Mouse (Mus musculus) kidney, adult 11 months (tissue): ENCODE results near the gene Pmvk.

Experiments
- DNase-seq: peaks from one replicate; pipeline ENCODE4 v3.0.0; 2022

Gene Pmvk

GRCm38 (mm10) chr3:89430171-89431159 is 23.9 kb upstream of the Pmvk start, which contains the start of gene Pygo2:
TSS of gene Pygo2 (plus strand) at chr3:89430214.
- DNase-seq, result peak; percentile 97

- DNase-seq, result no peak
Observed at GRCm38 (mm10) chr3:89432606-89433005, 21.7 kb upstream of the Pmvk start.

GRCm38 (mm10) chr3:89434532-89434931 is 19.8 kb upstream of the Pmvk start:
- DNase-seq, result no peak

- DNase-seq, result no peak
Observed at GRCm38 (mm10) chr3:89435041-89435440, 19.3 kb upstream of the Pmvk start.

- peak; percentile 74 for DNase-seq
Observed at GRCm38 (mm10) chr3:89436176-89437113, 17.9 kb upstream of the Pmvk start, which contains the start of gene Pbxip1. TSS of gene Pbxip1 (plus strand) at chr3:89436706.

GRCm38 (mm10) chr3:89437269-89437668 is 17.1 kb upstream of the Pmvk start:
- DNase-seq, result peak; percentile 33

GRCm38 (mm10) chr3:89440691-89441090 is 13.7 kb upstream of the Pmvk start:
- DNase-seq, result no peak

GRCm38 (mm10) chr3:89448720-89449537 is 5.4 kb upstream of the Pmvk start:
- peak; percentile 63 for DNase-seq

- DNase-seq, result peak; percentile 71
Observed at GRCm38 (mm10) chr3:89449541-89449940, 4.8 kb upstream of the Pmvk start.

- DNase-seq, result no peak
Observed at GRCm38 (mm10) chr3:89451916-89452315, 2.4 kb upstream of the Pmvk start.

GRCm38 (mm10) chr3:89455786-89456285 is 1.5 kb downstream of the Pmvk start:
- no peak for DNase-seq

GRCm38 (mm10) chr3:89456726-89457665 is 2.7 kb downstream of the Pmvk start:
- DNase-seq, result peak; percentile 48

- DNase-seq, result no peak
Observed at GRCm38 (mm10) chr3:89458372-89458964, 4.1 kb downstream of the Pmvk start.

GRCm38 (mm10) chr3:89458965-89459807 is 4.8 kb downstream of the Pmvk start:
- peak; percentile 89 for DNase-seq

- no peak for DNase-seq
Observed at GRCm38 (mm10) chr3:89468268-89468667, 13.9 kb downstream of the Pmvk start.

GRCm38 (mm10) chr3:89472280-89472679 is 17.9 kb downstream of the Pmvk start:
- DNase-seq, result no peak

- no peak for DNase-seq
Observed at GRCm38 (mm10) chr3:89473838-89474237, 19.5 kb downstream of the Pmvk start.

GRCm38 (mm10) chr3:89479055-89479454 is 24.7 kb downstream of the Pmvk start:
- DNase-seq, result no peak

- DNase-seq, result no peak
Observed at GRCm38 (mm10) chr3:89481488-89481887, 27.1 kb downstream of the Pmvk start.
